Mouse (Mus musculus) small intestine, adult 2 months (tissue): ENCODE data around the gene Cacna2d1.

Source experiments
- CTCF ChIP-seq: fragments of 200-500 bp; IDR thresholded peaks from 2 replicates; pipeline ENCODE4 v1.5.1; 2012; ENCODE audit warnings: low read depth, mild to moderate bottlenecking, control low read depth, inconsistent platforms, low read length, moderate library complexity, mixed read lengths; ENCODE audit not compliant: insufficient replicate concordance, insufficient read length; ENCODE audit errors: extremely low read depth
- POLR2A ChIP-seq: fragments of 200-500 bp; IDR thresholded peaks from 2 replicates; pipeline ENCODE4 v1.6.1; 2012; ENCODE audit warnings: low read depth, mild to moderate bottlenecking, control low read depth, inconsistent platforms, low read length, moderate library complexity

DNA sequence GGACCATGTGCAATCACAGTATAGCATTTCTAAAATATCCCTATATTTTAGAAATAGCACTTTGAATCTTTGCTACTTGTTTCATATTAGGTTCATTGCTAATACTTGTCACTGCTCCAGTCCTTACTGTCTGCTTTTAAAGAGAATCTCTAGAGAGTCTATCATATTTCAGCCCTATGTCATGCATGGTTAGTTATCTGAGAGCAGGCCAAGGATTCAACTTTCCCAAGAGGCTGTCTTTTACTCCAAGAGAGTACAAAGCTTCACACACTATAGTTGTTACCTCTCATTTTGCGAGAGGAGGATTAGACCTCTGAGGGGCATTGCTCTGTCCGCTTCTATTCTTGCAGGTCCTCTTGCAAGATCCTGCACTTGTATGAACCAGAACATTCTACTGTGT, 44.7 kb downstream of the Cacna2d1 start:
- TF ChIP-seq CTCF (no peak), POLR2A (no peak)
